In genomic region chr2:72221706-72222105, GRCm38 (mm10) we compare ENCODE assay signal across 25 mouse cellular contexts.
A peak's percentile ranks its signal among the peaks of the same experiment; 100 is the strongest.
DNase-seq lines count a peak whose midpoint lies in the region; ATAC-seq and TF ChIP-seq lines count a peak whose summit lies in the region.
"Had no signal": no experiment of that assay in that cellular context is flagged by ENCODE, and none has a peak within 500 bp of the region (broad histone marks: within the 10 kb centered on the region; RNA-seq: fewer than 3 reads in every experiment).

No protein-coding gene starts in this region.

- H3K36me3 ChIP-seq in heart, embryonic 10.5 days = no peaks in the 10 kb centered on the region
- no peaks in the 10 kb centered on the region for H3K36me3 ChIP-seq in heart, embryonic 16.5 days (ENCODE audit: control insufficient read depth, insufficient read depth)
- H3K36me3 ChIP-seq in CH12.LX (replicated peaks in 1 of 2; ENCODE audit: control insufficient read depth in 1 of 2, insufficient read depth in 1 of 2, low read length in 1 of 2) = no peaks in the 10 kb centered on the region
- H3K36me3 ChIP-seq in embryonic facial prominence, embryonic 14.5 days (ENCODE audit: control insufficient read depth, insufficient read depth, low read length) = no peaks in the 10 kb centered on the region
- H3K36me3 ChIP-seq: G1E; hindbrain, embryonic 10.5 days; intestine, embryonic 15.5 days; limb, embryonic 13.5 days; liver, embryonic 13.5 days; midbrain, embryonic 10.5 days had no signal

- 36% methylated on average over 7 of the region's 7 CpGs for WGBS in heart, embryonic 10.5 days
- WGBS in heart, embryonic 16.5 days = 29% methylated on average over 7 of the region's 7 CpGs
- WGBS in embryonic facial prominence, embryonic 14.5 days = 35% methylated on average over 7 of the region's 7 CpGs

- peaks cover 3% of the 10 kb centered on the region; the same call in 1 of the 2 replicates for H3K4me1 ChIP-seq in heart, embryonic 10.5 days
- peaks cover 6% of the 10 kb centered on the region; the same call in 1 of the 2 replicates for H3K4me1 ChIP-seq in heart, embryonic 16.5 days (ENCODE audit: control insufficient read depth, insufficient read depth, low read length)
- H3K4me1 ChIP-seq in CH12.LX (ENCODE audit: control insufficient read depth in 1 of 2, insufficient read depth in 2 of 2) = peaks cover 2 to 9% of the 10 kb centered on the region in 2 experiments; a peak in 2 of 4 replicates
- H3K4me1 ChIP-seq in embryonic facial prominence, embryonic 14.5 days (ENCODE audit: control insufficient read depth, insufficient read depth, low read length) = peaks cover 6% of the 10 kb centered on the region; the same call in 1 of the 2 replicates
- H3K4me1 ChIP-seq: intestine, embryonic 15.5 days; liver, embryonic 13.5 days; midbrain, embryonic 10.5 days had no signal

- DNase-seq in heart, embryonic 10.5 days (ENCODE audit: low spot score) = peak; percentile 67
- DNase-seq in heart, postnatal 14 days = no peak
- DNase-seq in heart, postnatal 4 days = no peak
- DNase-seq in CH12.LX (ENCODE audit: extremely low read depth) = no peak
- DNase-seq in embryonic facial prominence, embryonic 14.5 days (ENCODE audit: low spot score) = peak; percentile 62
- DNase-seq in cerebellum, adult 11-12 months = no peak
- DNase-seq in layer of hippocampus, postnatal 10 days (ENCODE audit: low spot score in 2 of 2) = no peak
- DNase-seq: cerebellum, adult 2 months; cerebellum, postnatal 25 days; forebrain, postnatal 0 days; gastrocnemius, postnatal 25 days; kidney, adult 9 months; kidney, postnatal 14 days; layer of hippocampus, postnatal 36 days; liver, embryonic 13.5 days; lung, adult 2 months had no signal

- no peak for TF ChIP-seq RAD21 in CH12.LX (IDR thresholded peaks at IDR 0.05; ENCODE audit: low read depth, low read length)

- dilution Hi-C loops in CH12.LX (cut with MboI; ENCODE audit: extremely low pct_ligation_motif_present, extremely low pct_unique_long_range_greater_than_20kb, low sequenced_read_pairs) = no loop called here

- no peaks in the 10 kb centered on the region for H3K9me3 ChIP-seq in heart, embryonic 10.5 days
- no peaks in the 10 kb centered on the region for H3K9me3 ChIP-seq in heart, embryonic 16.5 days (replicated peaks; ENCODE audit: control insufficient read depth, low read length)
- no peaks in the 10 kb centered on the region for H3K9me3 ChIP-seq in CH12.LX (replicated peaks; ENCODE audit: low read length)
- no peaks in the 10 kb centered on the region for H3K9me3 ChIP-seq in embryonic facial prominence, embryonic 14.5 days (ENCODE audit: control insufficient read depth, low read length)
- H3K9me3 ChIP-seq: G1E; hindbrain, embryonic 10.5 days; intestine, embryonic 15.5 days; limb, embryonic 13.5 days; liver, embryonic 13.5 days; midbrain, embryonic 10.5 days had no signal

- ATAC-seq in heart, embryonic 16.5 days (replicated peaks; ENCODE audit: extremely low read depth, insufficient read depth, low FRiP score) = peak; percentile 69; the same call in 1 of the 2 replicates
- no peak for ATAC-seq in embryonic facial prominence, embryonic 14.5 days (ENCODE audit: low read depth)
- ATAC-seq: forebrain, postnatal 0 days; hindbrain, embryonic 16.5 days; intestine, embryonic 15.5 days; Patski had no signal

- H3K27ac ChIP-seq in heart, embryonic 10.5 days = peak overlapping the region; percentile 52
- peak overlapping the region; percentile 22; the same call in 1 of the 2 replicates for H3K27ac ChIP-seq in heart, embryonic 16.5 days (ENCODE audit: low read length)
- H3K27ac ChIP-seq in CH12.LX (ENCODE audit: insufficient read depth, low read depth) = no peak overlapping the region
- no peak overlapping the region; the same call in 1 of the 2 replicates for H3K27ac ChIP-seq in embryonic facial prominence, embryonic 14.5 days (replicated peaks; ENCODE audit: low read depth, low read length)
- H3K27ac ChIP-seq: hindbrain, embryonic 10.5 days; intestine, embryonic 15.5 days; limb, embryonic 13.5 days; liver, embryonic 13.5 days; midbrain, embryonic 10.5 days had no signal

- no peaks in the 10 kb centered on the region for H3K79me2 ChIP-seq in CH12.LX (replicated peaks; ENCODE audit: control insufficient read depth, extremely low read depth, insufficient read depth, poor library complexity, severe bottlenecking)

- no peak overlapping the region for H3K4me3 ChIP-seq in heart, embryonic 10.5 days
- no peak overlapping the region for H3K4me3 ChIP-seq in heart, embryonic 16.5 days (ENCODE audit: low read length)
- no peak overlapping the region for H3K4me3 ChIP-seq in CH12.LX (replicated peaks in 1 of 3; ENCODE audit: low read depth in 2 of 3, low read length in 2 of 3, poor library complexity in 1 of 3)
- H3K4me3 ChIP-seq in embryonic facial prominence, embryonic 14.5 days (ENCODE audit: low read depth, low read length) = no peak overlapping the region
- H3K4me3 ChIP-seq: hindbrain, embryonic 10.5 days; intestine, embryonic 15.5 days; layer of hippocampus, adult 2 months; limb, embryonic 13.5 days; liver, embryonic 13.5 days; midbrain, embryonic 10.5 days had no signal

- in situ Hi-C loops in CH12.LX (cut with MboI; ENCODE audit: low pct_ligation_motif_present, low pct_unique_long_range_greater_than_20kb, low sequenced_read_pairs) = no loop called here

- intact Hi-C loops in heart, postnatal 14 days (cut with DNase I) = no loop called here

- TF ChIP-seq POLR2A in CH12.LX (IDR thresholded peaks at IDR 0.05; ENCODE audit: low read depth, low read length) = no peak

- TF ChIP-seq CTCF in CH12.LX (conservative IDR thresholded peaks at IDR 0.05 in 1 of 2, IDR thresholded peaks at IDR 0.05 in 1 of 2; ENCODE audit: low read depth in 2 of 2, low read length in 2 of 2) = no peak

- H3K27me3 ChIP-seq in heart, embryonic 10.5 days (ENCODE audit: insufficient read depth, poor library complexity, severe bottlenecking) = no peaks in the 10 kb centered on the region
- no peaks in the 10 kb centered on the region for H3K27me3 ChIP-seq in heart, embryonic 16.5 days (ENCODE audit: control insufficient read depth, insufficient read depth, low read length)
- H3K27me3 ChIP-seq in CH12.LX (replicated peaks) = no peaks in the 10 kb centered on the region
- H3K27me3 ChIP-seq in embryonic facial prominence, embryonic 14.5 days (replicated peaks; ENCODE audit: control insufficient read depth, insufficient read depth, low read length) = no peaks in the 10 kb centered on the region
- H3K27me3 ChIP-seq: liver, embryonic 13.5 days; Patski had no signal

- no peak overlapping the region for H3K4me2 ChIP-seq in heart, embryonic 16.5 days (ENCODE audit: low read depth, low read length)
- H3K4me2 ChIP-seq in CH12.LX (ENCODE audit: insufficient read depth, low read depth, poor library complexity, severe bottlenecking) = 0 out of 2 replicates have a peak overlapping the region, but pooled peaks have one; percentile 19
- no peak overlapping the region for H3K4me2 ChIP-seq in embryonic facial prominence, embryonic 14.5 days (ENCODE audit: low read depth, low read length)
- H3K4me2 ChIP-seq: intestine, embryonic 15.5 days; limb, embryonic 13.5 days; liver, embryonic 13.5 days had no signal

- no peak overlapping the region for H3K9ac ChIP-seq in heart, embryonic 16.5 days (ENCODE audit: low read length)
- no peak overlapping the region for H3K9ac ChIP-seq in CH12.LX (ENCODE audit: insufficient read depth, low read depth)
- H3K9ac ChIP-seq in embryonic facial prominence, embryonic 14.5 days (ENCODE audit: low read depth, low read length) = no peak overlapping the region
- H3K9ac ChIP-seq: forebrain, postnatal 0 days; intestine, embryonic 15.5 days; limb, embryonic 13.5 days; liver, embryonic 13.5 days had no signal

- no peak for TF ChIP-seq EP300 in CH12.LX (IDR thresholded peaks at IDR 0.05; ENCODE audit: low read length)

TF ChIP-seq in CH12.LX, 34 proteins besides CTCF, POLR2A, EP300 and RAD21:
- TF ChIP-seq MYC (IDR thresholded peaks at IDR 0.05; ENCODE audit: low read depth, low read length) (no peak), ZKSCAN1 (IDR thresholded peaks at IDR 0.05; ENCODE audit: borderline replicate concordance, low read depth, low read length) (no peak), SIN3A (IDR thresholded peaks at IDR 0.05; ENCODE audit: low read length) (no peak), TBP (conservative IDR thresholded peaks at IDR 0.05; ENCODE audit: low read depth, low read length) (no peak), ELF1 (IDR thresholded peaks at IDR 0.05; ENCODE audit: low read depth, low read length) (no peak), MXI1 (IDR thresholded peaks at IDR 0.05; ENCODE audit: low read depth, low read length) (no peak), RCOR1 (conservative IDR thresholded peaks at IDR 0.05; ENCODE audit: low read depth, low read length) (no peak), MAFK (IDR thresholded peaks at IDR 0.05; ENCODE audit: insufficient replicate concordance, low read length) (no peak), JUN (IDR thresholded peaks at IDR 0.05; ENCODE audit: insufficient read depth, low read depth, low read length) (no peak), MEF2A (IDR thresholded peaks at IDR 0.05; ENCODE audit: borderline replicate concordance, low read depth, low read length) (no peak), PAX5 (IDR thresholded peaks at IDR 0.05; ENCODE audit: low read length) (no peak), USF1 (IDR thresholded peaks at IDR 0.05; ENCODE audit: low read depth, low read length) (no peak), ZMIZ1 (IDR thresholded peaks at IDR 0.05; ENCODE audit: low read depth, low read length) (no peak)
TF ChIP-seq in CH12.LX: peak in this region for 0.

Comparison
In these comparisons a context has a peak if more than half of its experiments do, and no peak if none do; other contexts are left out.
1. DNase-seq: peak in heart, embryonic 10.5 days (single experiment) and embryonic facial prominence, embryonic 14.5 days (single experiment); none in heart, postnatal 14 days (0 of 2), heart, postnatal 4 days (single experiment), CH12.LX (single experiment), cerebellum, adult 11-12 months (single experiment) and layer of hippocampus, postnatal 10 days (0 of 2).
2. H3K27ac ChIP-seq: peak in heart, embryonic 10.5 days (single experiment) and heart, embryonic 16.5 days (single experiment); none in CH12.LX (single experiment) and embryonic facial prominence, embryonic 14.5 days (single experiment).